Mouse (Mus musculus): ENCODE measurements around the gene Gpr176. TPM values are rescaled to one million over a fixed set of nuclear protein-coding genes. Genes with fewer than 3 reads are reported as not detected.
"Not testable (repeated sequence)": the region's sequence is repeated elsewhere in the genome, so short reads cannot be mapped to it uniquely, and the experiment has no call there.

Gpr176 gene
- polyA plus RNA-seq, 2 experiments = 0.28 to 0.36 TPM

- 43% methylated on average over 7 of the region's 7 CpGs for WGBS
- no peak overlapping the region for H3K27ac ChIP-seq (replicated peaks; ENCODE audit: low read depth, low read length)
- no peak for TF ChIP-seq POLR2A (IDR thresholded peaks at IDR 0.05; ENCODE audit: borderline replicate concordance, extremely low read depth, insufficient read depth, insufficient read length)
- no peaks in the 10 kb centered on the region for H3K4me1 ChIP-seq (ENCODE audit: control insufficient read depth, insufficient read depth, low read length)
- no peaks in the 10 kb centered on the region for H3K36me3 ChIP-seq (ENCODE audit: control insufficient read depth, insufficient read depth, low read length)
- H3K27me3 ChIP-seq (ENCODE audit: control insufficient read depth, insufficient read depth, low read length) = no peaks in the 10 kb centered on the region
- ATAC-seq (ENCODE audit: low FRiP score, low read depth) (no peak), DNase-seq (ENCODE audit: low spot score) (no peak)
- no peak overlapping the region for H3K9ac ChIP-seq (ENCODE audit: low read depth, low read length, severe bottlenecking)
- H3K4me2 ChIP-seq (replicated peaks; ENCODE audit: low read depth, low read length, severe bottlenecking) = no peak overlapping the region
- no peaks in the 10 kb centered on the region for H3K9me3 ChIP-seq (ENCODE audit: control insufficient read depth, low read length)
- H3K4me3 ChIP-seq (replicated peaks; ENCODE audit: low read length) = no peak overlapping the region
These were observed 77.7 kb downstream of the Gpr176 start for GRCm38 (mm10) chr2:118295505-118295904.

- H3K4me2 ChIP-seq (replicated peaks; ENCODE audit: low read depth, low read length, severe bottlenecking) = no peak overlapping the region
- H3K36me3 ChIP-seq (ENCODE audit: control insufficient read depth, insufficient read depth, low read length) = no peaks in the 10 kb centered on the region
- H3K9ac ChIP-seq (ENCODE audit: low read depth, low read length, severe bottlenecking) = no peak overlapping the region
- H3K4me1 ChIP-seq (ENCODE audit: control insufficient read depth, insufficient read depth, low read length) = no peaks in the 10 kb centered on the region
- no peak for ATAC-seq (ENCODE audit: low FRiP score, low read depth)
- DNase-seq (ENCODE audit: low spot score) = no peak
- H3K27me3 ChIP-seq (ENCODE audit: control insufficient read depth, insufficient read depth, low read length) = no peaks in the 10 kb centered on the region
- H3K27ac ChIP-seq (replicated peaks; ENCODE audit: low read depth, low read length) = no peak overlapping the region
- no peak for TF ChIP-seq POLR2A (IDR thresholded peaks at IDR 0.05; ENCODE audit: borderline replicate concordance, extremely low read depth, insufficient read depth, insufficient read length)
- no peaks in the 10 kb centered on the region for H3K9me3 ChIP-seq (ENCODE audit: control insufficient read depth, low read length)
- no peak overlapping the region for H3K4me3 ChIP-seq (replicated peaks; ENCODE audit: low read length)
- 90% methylated on average over 5 of the region's 5 CpGs for WGBS
These were observed 79.6 kb downstream of the Gpr176 start for GRCm38 (mm10) chr2:118293583-118293982.

- WGBS = 87% methylated on average over 7 of the region's 7 CpGs
- H3K9ac ChIP-seq (ENCODE audit: low read depth, low read length, severe bottlenecking); H3K27me3 ChIP-seq (ENCODE audit: control insufficient read depth, insufficient read depth, low read length); H3K9me3 ChIP-seq (ENCODE audit: control insufficient read depth, low read length); H3K4me1 ChIP-seq (ENCODE audit: control insufficient read depth, insufficient read depth, low read length); H3K27ac ChIP-seq (replicated peaks; ENCODE audit: low read depth, low read length); H3K4me2 ChIP-seq (replicated peaks; ENCODE audit: low read depth, low read length, severe bottlenecking); H3K36me3 ChIP-seq (ENCODE audit: control insufficient read depth, insufficient read depth, low read length); H3K4me3 ChIP-seq (replicated peaks; ENCODE audit: low read length); ATAC-seq (ENCODE audit: low FRiP score, low read depth); DNase-seq (ENCODE audit: low spot score): not testable (repeated sequence)
These were observed 84.2 kb downstream of the Gpr176 start for GRCm38 (mm10) chr2:118289066-118289460.

GRCm38 (mm10) chr2:118288326-118289065, 84.7 kb downstream of the Gpr176 start:
- WGBS = 79% methylated on average over 9 of the region's 9 CpGs
- H3K4me1 ChIP-seq (ENCODE audit: control insufficient read depth, insufficient read depth, low read length) = no peaks in the 10 kb centered on the region
- no peak for DNase-seq (ENCODE audit: low spot score)
- no peaks in the 10 kb centered on the region for H3K27me3 ChIP-seq (ENCODE audit: control insufficient read depth, insufficient read depth, low read length)
- no peak for ATAC-seq (ENCODE audit: low FRiP score, low read depth)
- TF ChIP-seq POLR2A (IDR thresholded peaks at IDR 0.05; ENCODE audit: borderline replicate concordance, extremely low read depth, insufficient read depth, insufficient read length) = no peak
- no peak overlapping the region for H3K9ac ChIP-seq (ENCODE audit: low read depth, low read length, severe bottlenecking)
- H3K27ac ChIP-seq (replicated peaks; ENCODE audit: low read depth, low read length) = no peak overlapping the region
- no peak overlapping the region for H3K4me2 ChIP-seq (replicated peaks; ENCODE audit: low read depth, low read length, severe bottlenecking)
- no peaks in the 10 kb centered on the region for H3K36me3 ChIP-seq (ENCODE audit: control insufficient read depth, insufficient read depth, low read length)
- H3K9me3 ChIP-seq (ENCODE audit: control insufficient read depth, low read length) = no peaks in the 10 kb centered on the region
- H3K4me3 ChIP-seq (replicated peaks; ENCODE audit: low read length) = no peak overlapping the region

- H3K27ac ChIP-seq (replicated peaks; ENCODE audit: low read depth, low read length) = no peak overlapping the region
- H3K27me3 ChIP-seq (ENCODE audit: control insufficient read depth, insufficient read depth, low read length) = no peaks in the 10 kb centered on the region
- H3K36me3 ChIP-seq (ENCODE audit: control insufficient read depth, insufficient read depth, low read length) = no peaks in the 10 kb centered on the region
- no peaks in the 10 kb centered on the region for H3K9me3 ChIP-seq (ENCODE audit: control insufficient read depth, low read length)
- no peak overlapping the region for H3K4me2 ChIP-seq (replicated peaks; ENCODE audit: low read depth, low read length, severe bottlenecking)
- 94% methylated on average over 4 of the region's 4 CpGs for WGBS
- H3K4me1 ChIP-seq (ENCODE audit: control insufficient read depth, insufficient read depth, low read length) = no peaks in the 10 kb centered on the region
- no peak for ATAC-seq (ENCODE audit: low FRiP score, low read depth)
- H3K9ac ChIP-seq (ENCODE audit: low read depth, low read length, severe bottlenecking) = no peak overlapping the region
- DNase-seq (ENCODE audit: low spot score) = no peak
- no peak overlapping the region for H3K4me3 ChIP-seq (replicated peaks; ENCODE audit: low read length)
- no peak for TF ChIP-seq POLR2A (IDR thresholded peaks at IDR 0.05; ENCODE audit: borderline replicate concordance, extremely low read depth, insufficient read depth, insufficient read length)
These were observed 85.5 kb downstream of the Gpr176 start for GRCm38 (mm10) chr2:118287678-118288077.
